Mouse (Mus musculus) thymus, adult 2 months (tissue): ENCODE data around the gene Nrg4.

ENCODE experiments used
- CTCF ChIP-seq: fragments of 200-500 bp; IDR thresholded peaks from 2 replicates; pipeline ENCODE4 v1.5.1; 2012; ENCODE audit warnings: mild to moderate bottlenecking, control low read depth, low read length, moderate library complexity, borderline replicate concordance; ENCODE audit not compliant: control insufficient read depth, poor library complexity, insufficient read depth; ENCODE audit errors: extremely low read depth
- POLR2A ChIP-seq: fragments of 200-500 bp; IDR thresholded peaks from 2 replicates; pipeline ENCODE4 v1.6.1; 2012; ENCODE audit warnings: mild to moderate bottlenecking, low read length, control low read depth, moderate library complexity; ENCODE audit not compliant: control insufficient read depth, poor library complexity, insufficient read depth; ENCODE audit errors: extremely low read depth

GRCm38 (mm10) chr9:55357164-55357563, 30.5 kb upstream of the Nrg4 start:
- TF ChIP-seq POLR2A (no peak), CTCF (no peak)
